Mouse (Mus musculus): ENCODE measurements around the gene Grip2.

The Grip2 gene

DNA sequence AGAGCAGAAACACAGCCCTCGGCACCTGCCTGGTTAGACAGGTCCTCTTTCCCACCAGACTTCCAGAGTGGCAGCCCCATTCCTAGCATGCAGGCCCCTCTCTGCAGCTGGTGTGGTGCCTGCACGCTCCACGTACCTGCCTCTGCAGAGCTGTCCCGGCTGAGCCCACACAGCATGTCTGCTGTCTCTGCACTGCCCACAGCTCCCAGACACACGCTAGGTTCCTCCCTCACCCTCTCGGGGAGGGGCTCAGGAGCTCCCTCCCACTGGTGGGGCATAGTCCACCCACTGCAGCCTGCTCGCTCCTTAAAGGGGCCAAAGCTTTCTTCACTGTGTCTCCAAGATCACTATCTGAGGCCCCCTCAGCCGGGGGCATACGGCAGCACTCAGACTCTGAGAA, 31.0 kb downstream of the Grip2 start:
- no peak for DNase-seq (ENCODE audit: low read depth, low spot score)

DNA sequence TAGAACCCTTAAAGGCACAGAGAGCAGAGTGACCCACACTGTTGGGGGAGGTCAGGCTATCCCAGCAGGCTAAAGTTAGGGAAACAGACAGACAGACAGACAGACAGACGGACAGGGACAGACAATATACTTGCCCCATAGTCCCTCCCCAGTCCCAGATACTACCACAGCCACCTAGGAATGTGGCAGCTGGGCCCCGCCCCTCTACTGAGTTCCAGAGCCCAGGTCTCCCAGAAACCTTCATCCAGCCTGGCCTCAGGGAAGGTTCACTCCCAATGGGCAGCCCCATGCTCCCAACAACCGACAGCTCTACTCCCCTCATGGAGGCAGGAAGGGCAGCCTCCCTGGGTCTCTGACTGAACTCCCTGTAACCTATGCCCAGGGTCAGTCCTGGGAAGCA, 31.4 kb downstream of the Grip2 start:
- no peak for DNase-seq (ENCODE audit: low read depth, low spot score)

DNA sequence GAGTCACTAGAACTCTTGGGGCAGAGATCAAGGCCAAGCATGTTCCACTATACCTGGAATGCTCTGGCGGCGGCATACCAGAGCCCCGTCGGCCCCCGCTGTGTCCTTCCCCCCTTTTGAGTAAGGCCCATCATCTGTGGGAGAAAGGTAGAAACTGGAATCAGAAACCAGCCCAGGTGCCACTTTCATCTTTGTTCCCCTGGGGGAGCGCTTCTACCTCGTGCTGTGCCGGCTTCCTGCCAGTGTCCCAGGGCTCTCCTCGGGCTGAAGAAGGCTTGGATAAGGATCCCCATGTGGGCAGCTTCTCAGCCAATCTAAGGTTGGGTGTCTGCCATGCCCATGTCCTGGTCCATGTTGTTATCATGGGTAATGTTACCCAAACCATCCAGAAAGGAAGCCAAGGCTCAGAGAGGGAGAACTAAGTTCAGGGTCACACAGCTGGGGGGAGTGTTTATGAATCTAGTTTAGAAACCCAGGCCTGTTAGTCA, 38.7 kb downstream of the Grip2 start:
- DNase-seq (ENCODE audit: low read depth, low spot score), result no peak

DNA sequence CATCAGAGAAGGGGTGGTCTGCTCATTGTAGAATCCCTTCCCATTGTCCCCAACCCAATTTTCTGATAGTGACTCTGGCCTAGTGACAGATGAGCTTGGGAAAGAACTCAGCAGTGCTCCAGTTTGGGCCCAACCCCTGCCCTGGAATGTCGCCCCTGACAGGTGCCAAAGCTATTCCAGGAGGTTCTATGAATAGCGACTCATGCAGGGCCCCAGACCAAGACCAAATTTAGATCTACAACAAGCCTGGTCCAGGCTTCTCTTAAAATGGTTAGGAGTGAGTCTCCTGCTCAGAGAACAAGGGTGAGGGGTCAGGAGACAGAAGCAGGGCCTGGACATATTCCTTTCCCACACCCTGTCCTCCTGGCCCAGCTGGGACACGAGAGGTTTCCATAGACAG, 42.0 kb downstream of the Grip2 start:
- DNase-seq (ENCODE audit: low read depth, low spot score), result no peak

DNA sequence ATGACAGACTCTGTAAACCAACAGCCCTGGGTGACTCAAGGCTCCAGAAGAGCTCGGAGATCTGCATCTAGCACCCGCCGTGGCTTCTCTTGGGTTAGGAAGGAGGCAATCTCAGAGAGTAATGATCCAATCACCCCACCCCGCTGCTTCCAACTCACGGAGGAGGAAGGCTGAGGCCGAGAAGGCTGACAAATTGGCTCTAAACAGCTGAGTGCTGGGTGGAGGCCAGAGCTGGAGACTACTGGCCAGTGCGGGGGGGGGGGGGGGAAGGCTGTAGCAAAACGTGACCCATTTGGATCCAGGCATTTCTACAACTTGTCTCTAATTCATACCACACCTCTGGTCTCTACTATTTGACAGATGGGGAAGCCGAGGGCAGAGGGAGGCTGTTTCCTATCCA, 47.8 kb downstream of the Grip2 start:
- no peak for DNase-seq (ENCODE audit: low read depth, low spot score)

DNA sequence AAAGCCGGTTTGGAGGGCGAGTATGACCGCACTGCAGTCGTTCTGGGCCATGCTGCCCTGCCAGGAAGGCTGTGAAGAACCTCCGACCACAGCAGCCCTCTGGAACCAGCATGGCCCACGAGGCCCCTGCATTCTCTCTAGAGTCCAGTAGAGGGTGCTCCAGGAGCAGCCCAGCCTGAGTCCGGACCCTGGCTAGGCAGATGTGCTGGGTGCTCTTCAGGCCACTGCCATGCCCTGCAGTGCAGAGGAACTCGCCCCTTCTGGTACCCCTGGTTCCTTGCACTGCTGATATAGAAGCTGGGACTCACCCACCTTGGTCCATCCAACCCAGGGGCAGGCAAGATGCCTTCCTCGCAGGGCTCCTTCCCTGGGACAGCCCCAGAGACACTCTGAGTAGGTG, 50.5 kb downstream of the Grip2 start:
- peak; percentile 70 for DNase-seq (ENCODE audit: low read depth, low spot score)

DNA sequence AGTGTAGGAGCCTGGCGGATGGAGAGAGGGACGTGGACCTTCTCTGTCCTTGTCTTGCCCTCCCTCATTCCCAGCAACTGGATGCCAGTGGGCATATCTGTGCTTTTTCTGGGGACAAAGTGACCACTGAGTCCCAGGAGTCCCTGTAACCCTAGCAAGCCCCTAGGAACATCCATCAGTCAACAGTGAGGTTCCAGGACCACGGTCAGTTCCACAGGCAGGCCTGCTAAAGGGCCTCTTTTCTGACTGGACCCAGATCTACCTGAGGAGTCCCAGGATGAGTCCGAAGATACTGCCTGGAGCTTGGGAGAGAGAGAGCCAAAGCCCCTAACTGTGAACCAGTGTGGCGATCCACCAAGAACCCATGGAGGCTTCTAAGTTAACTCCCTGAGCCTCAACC, 53.1 kb downstream of the Grip2 start:
- no peak for DNase-seq (ENCODE audit: low read depth, low spot score)

DNA sequence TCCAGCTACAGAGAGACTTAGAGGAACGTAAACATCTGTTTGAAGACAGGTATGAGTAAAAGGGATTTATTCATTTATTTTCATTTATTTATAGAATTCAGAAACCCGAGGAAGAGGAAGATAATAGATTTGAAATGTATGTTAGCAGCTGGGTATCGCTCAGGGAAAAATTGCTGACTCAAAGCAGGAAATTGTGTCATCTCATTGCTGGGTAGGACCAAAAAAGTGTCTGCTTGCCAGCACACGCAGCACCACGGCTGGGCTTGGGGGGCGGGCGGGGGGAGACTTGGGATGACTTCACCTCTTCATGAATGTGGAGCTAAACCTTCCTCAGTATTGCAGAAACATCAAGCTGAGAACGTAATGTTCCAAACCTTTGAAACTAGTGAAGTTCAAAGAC, 59.5 kb downstream of the Grip2 start:
- DNase-seq (ENCODE audit: low read depth, low spot score), result peak; percentile 8

DNA sequence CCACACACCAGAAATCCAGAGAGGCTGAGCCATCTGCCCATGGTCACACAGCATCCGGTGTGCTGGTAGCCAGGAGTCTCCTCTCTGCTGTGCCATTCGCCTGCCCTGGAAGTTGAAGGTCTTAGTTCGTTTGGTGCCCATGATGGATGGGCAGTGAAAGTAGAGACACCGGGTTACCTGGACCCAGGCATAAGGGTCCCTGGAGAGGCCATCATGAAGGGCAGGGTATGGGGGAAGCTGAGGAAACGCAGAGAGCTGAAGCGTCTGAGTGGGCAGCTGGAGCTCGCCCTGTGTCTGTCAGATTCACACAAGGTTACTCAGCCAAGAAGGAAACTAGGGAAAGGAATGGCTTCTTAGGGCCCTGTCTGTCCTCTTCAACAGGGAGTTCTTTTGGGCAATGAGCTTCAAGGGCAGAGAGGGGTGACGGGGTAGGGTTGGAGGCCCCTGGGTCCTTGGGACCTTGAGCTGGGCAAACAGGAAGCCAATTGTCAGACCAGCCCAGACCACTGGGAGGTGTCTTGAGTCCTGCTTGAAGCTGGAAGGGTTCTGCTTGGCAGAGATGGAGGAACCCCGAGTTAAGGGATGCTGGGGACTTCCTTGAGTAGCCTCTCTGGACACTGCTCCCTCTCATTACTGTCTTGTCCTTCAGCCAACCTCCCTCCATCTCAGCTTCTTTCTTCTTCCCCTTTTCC, 64.9 kb downstream of the Grip2 start:
- DNase-seq (ENCODE audit: low read depth, low spot score), result no peak

DNA sequence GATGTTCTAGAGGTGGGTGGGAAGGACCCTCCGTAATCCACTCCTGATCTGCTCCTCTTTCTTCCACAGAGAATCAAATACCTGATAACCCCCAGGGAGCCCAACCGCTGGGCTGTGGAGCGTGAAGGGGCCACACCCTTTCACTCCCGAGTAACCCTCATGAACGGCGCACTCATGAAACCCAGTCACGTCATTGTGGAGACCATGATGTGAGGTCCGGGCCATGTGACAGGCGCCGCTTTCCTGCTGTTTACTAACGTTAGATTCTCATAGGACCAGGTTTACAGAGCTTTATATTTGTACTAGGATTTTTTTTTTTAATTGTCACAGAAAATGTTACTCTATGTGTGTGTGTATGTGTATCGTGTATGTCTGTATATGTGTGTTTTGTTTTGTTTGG, 72.2 kb downstream of the Grip2 start:
- DNase-seq (ENCODE audit: low read depth, low spot score), result no peak

DNA sequence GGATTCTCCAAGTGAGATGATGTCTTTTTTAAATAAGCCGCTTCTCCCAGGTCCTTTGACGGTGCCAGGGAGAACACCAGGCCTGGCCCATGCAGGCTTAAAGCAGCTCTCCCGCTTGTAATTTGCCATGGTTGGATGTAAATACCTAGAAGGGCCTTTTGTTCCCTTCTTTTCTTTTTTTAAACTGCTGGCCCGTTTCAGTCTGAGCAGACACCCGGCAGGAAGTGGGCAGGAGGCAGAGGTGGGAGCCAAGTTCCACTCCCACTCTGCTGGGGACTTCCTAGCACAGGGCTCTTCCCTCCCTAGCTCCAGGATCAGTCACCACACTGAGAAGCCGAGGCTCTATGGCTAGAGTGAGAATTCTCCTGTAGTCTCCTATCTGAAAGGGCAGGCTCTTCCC, 73.0 kb downstream of the Grip2 start:
- no peak for DNase-seq (ENCODE audit: low read depth, low spot score)

DNA sequence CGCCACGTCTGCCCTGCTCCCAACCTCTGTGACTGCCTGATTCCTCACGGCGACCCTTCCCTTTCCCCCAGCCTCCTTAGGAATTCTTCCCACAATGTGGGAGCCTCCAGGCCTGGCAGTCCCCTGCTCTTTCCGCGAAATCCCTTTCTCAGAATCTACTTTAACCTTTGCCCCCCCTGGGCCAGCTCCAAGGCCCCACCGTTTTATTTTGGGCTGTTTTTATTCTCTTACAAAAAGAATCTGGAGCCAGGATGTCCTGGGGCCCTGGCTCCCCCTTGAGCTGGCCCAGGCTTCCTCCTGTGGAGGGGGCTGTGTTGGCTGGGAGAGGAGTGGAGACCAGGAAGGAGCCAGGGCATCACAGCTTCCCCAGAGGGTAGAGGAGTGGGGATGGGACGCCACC, 74.2 kb downstream of the Grip2 start:
- DNase-seq (ENCODE audit: low read depth, low spot score), result no peak

DNA sequence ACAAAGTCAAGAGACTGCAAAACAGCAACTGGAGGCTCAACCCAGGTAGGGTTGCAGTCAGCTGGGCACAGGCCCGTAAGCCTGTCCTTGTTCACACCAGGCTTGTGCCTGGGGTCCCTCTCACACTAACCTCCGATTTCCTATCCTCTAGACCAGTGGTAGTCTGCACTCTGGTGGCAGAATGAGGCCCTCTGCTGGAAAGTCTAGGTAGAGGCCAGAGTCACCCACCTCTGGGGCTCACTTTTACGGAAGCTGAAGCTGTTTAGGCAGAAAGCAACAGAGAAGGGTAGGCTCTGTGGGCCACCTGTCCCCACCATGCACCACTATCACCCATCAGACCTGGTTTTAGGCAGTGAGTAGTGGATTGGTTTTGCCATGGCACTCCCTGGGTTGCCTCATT, 76.1 kb downstream of the Grip2 start:
- peak; percentile 25 for DNase-seq (ENCODE audit: low read depth, low spot score)

DNA sequence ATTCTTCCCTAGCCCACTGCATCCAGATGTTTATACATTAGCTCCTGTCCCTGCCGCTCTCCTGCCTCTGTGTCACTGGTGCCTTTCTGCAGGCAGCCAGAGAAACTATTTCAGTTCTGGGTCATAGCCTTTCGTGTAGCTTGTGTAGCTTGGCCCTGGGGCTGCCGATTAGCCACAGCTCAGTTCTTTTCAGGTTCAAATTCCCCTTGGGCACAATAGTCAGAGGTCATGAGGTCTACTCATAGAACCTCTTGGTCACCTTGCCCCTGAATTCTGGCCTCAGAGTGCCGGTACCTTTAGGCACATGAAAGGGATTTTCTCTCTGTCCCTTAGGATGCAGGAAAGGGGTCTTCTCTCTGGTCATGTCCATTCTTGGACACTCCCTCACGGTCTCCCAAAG, 80.3 kb downstream of the Grip2 start:
- no peak for DNase-seq (ENCODE audit: low read depth, low spot score)

DNA sequence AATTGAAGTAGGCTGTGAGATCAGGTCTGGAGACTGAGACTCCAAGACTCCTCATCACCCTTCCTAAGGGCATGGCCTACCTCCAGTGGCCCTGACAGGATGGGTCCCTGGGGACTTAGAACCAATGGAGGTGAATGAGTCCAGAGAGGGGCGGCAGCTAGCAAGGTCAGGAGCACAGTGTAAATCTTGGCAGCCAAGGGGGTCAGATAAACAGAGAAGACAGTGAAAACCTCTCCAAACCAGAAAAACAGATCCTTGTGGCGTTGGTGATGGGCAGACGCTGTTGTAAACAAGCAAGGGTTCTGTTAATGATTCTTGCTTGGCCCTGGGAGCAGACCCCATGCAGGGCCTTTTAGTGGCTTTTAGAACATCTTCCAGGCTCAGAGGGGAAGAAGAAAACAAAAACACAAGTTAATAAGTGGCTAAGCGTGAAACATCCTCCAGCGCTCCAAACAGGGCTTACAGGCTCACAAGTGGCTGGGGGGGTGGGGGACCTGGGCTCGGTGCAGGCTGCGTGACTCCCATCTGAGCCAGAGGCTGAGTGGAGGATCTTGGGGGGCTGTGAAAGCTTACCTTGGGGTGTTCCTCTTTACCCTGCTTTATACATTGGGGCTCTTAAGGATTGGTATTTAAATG, 81.0 kb downstream of the Grip2 start:
- no peak for DNase-seq (ENCODE audit: low read depth, low spot score)

DNA sequence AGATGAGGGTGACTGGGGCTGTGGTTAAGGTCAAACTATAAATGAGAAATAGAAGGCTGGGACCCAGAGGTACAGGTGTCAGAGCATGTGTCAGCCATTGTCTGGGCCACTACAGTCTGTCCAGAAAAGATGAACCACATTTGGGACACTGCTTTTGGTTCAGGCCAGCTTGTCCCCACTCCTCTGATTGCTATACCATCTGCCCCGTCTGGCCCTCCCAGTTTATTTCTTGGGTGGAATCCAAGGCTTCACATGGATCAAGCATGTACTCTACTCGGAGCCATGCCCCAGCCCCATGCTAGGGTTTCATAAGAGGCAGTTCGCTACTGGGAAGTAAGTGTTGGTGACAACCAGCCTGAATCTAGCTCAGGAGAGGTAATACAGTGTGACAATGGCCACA, 81.8 kb downstream of the Grip2 start:
- no peak for DNase-seq (ENCODE audit: low read depth, low spot score)

DNA sequence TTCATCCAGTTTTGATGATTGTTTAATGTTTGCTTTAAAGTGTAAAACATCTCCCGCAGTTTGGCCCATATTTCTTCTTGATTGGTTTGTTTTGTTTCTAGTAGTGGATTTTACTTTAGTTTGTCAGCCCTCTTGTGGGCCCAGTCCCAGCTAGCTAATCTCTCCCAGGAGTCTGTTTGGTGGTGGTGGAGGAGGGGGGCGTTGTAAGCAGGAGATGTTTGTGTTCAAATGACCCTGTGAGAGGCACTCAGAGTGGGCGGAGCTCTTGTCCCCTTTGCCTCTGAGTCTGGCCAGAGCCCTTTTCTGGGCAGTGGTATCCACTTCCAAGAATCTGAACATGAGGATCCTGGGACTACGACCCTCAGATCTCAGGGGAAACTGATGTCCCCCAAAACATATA, 83.2 kb downstream of the Grip2 start:
- DNase-seq (ENCODE audit: low read depth, low spot score), result no peak

DNA sequence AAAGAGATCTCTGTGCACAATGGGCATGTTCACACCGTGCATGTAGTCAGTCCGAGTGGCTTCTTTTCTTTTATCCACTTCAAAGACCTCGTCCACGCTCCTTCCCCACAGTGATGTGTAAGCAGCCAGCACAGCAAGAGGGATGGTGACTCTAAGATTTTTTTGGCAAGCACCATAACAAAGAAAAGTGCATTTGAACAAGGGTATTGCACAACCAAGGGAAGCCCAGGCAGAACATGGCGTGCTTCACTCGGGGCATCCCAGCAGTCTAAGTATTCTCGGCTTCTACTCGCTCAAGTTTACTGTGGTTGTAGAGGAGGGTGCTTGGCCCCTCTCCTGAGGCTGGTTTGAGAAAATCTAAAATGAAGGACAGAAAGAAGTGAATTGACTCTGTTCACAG, 84.1 kb downstream of the Grip2 start:
- DNase-seq (ENCODE audit: low read depth, low spot score), result no peak

DNA sequence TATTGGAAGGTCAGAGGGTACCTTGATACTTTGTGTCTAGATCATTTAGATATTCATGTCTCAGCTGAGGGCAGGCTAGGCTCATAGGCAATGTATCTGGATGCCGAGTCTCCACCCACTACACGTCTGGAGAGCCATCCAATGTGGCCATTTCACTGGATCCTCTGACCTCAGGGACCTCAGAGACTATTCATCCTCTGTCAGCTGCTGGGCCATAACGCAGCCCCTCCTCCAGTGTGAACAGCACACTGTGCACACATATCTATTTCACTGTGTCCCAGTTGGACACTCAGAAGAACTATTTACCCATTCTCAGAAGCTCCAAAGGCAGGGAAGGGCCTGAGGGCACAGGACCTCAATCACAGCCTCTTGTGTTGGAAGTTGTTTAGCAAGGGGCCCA, 84.6 kb downstream of the Grip2 start:
- no peak for DNase-seq (ENCODE audit: low read depth, low spot score)

DNA sequence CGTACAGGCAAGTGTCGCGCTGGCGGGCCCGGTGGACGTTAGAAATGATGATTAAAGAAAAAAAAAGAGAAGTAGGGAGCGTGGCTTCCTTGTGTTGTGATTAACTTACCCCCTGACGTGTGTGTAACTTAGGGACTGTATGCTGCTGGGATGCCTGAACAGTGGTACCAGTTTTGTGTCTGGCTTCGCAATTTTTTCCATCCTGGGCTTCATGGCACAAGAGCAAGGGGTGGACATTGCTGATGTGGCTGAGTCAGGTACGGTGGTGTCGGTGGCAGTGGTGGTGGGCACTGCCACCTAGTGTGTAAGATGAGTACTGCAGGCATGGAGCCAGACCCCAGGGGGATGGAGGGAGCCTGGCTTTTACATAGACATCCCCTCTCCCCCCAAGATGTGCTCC, 86.0 kb downstream of the Grip2 start:
- peak; percentile 49 for DNase-seq (ENCODE audit: low read depth, low spot score)

DNA sequence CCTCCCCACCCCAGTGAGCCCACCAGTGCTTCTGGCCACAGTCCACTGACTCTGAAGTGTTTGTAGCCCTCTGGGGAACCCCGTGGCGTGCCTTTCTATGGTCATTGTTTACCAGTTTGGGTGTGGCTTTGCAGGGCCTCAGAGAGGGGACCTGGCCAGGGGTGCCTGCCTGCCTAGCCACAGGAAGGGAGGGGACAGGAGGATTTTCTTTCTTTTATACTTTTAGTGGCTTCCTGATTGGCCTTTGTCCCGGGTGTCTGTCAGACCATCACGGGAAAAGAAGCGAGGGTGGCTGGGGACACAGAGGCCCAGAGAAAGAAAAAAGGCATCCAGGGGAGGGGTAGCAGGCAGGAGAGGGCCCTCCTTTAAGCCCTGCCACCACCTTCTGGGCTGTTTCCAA, 89.0 kb downstream of the Grip2 start:
- DNase-seq (ENCODE audit: low read depth, low spot score), result no peak

DNA sequence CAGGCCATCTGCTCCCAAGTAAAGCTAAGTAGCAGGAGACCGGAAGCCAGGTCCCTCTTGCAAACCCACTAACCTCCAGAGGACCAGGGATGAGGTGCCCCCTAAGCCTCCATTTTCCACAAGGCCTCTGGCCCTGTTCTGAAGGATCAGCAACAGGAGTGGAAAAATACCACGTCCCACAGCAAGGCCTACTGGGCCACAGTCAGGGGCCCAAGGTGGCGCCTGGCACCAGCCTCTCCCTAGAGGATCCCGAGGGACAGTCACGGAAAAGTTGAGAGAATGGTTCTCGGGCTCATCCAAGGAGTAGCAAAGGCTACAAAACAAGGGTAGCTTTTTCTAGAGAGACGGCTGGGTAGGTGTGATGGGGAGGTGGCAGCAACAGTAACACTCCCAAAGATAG, 89.6 kb downstream of the Grip2 start:
- DNase-seq (ENCODE audit: low read depth, low spot score), result no peak

DNA sequence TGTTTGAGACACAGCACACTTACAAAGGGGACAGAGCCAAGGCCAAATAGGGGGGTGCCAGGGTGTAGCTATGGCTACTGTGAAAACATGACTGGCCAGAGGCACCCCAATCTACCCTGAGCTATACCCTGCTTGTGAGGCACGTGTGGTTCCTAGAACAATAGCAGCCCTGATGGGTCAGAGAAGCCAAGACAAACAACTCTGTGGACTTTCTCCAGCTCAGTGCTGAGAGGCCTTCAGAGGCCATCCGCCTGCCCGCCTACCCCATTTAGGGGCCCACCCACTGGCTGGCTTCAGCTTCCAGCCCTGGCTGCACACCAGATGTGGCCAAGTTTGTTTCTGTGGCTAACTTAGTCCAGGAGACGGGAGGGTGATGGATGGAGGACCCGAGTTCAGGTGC, 90.6 kb downstream of the Grip2 start:
- DNase-seq (ENCODE audit: low read depth, low spot score), result no peak

DNA sequence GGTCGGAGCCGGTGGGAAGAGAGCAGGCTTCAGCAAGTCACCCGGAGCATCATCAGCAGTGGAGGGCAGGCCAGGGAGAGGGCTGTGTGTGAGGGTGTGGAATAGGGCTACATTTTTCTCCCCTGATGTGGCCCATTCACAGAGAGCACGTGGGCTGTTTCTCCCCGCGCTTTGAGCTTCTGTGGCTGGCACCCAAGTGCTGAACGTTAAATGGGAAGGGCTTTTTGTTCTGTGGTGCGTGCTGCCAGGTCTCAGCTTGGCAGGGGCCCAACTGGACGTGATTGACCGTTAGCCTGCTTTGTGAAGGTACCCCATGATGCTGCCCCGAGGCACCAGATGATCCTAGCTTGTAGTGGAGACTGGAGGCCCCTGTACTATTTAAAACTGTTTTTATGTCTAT, 94.9 kb downstream of the Grip2 start:
- no peak for DNase-seq (ENCODE audit: low read depth, low spot score)

Measured in A20 (cell line).